Mouse (Mus musculus) kidney, adult 8-10 months (tissue): ENCODE measurements around the gene Ermard.

Source experiments
- DNase-seq, 2 experiments: peaks; one replicate each; pipeline ENCODE4 v3.0.0; 2022

Gene Ermard

DNA sequence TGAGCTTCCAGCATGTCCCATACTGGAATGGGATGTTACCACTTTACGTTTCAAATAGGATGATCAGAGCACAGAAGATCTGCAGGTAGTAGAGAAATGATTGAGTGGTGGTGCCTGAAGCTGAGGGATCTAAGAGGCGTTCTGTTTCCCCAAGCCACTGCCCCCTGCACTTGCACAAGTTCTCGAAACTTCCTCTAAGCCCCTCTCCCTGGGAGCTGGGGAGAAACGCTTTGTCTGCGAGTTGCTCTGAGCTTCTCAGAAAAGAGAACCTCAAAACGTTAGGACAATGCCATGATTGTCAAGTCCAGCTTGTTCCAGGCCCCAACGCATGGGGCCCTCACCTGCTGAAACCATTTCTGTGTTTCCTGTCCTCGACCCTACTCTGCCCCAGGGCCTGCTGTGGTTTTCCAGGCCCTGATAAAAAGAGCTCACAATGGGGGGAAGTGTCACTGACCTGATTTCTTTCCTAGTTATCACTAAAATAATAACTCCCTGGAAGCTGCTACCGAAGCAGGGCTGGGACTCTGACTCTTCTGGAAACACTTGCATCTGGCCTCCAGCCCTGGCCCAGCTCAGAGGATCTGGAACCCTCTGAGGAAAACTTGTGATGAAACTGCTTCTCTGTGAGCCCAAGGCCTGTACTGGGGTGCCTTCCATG, 88.8 kb downstream of the Ermard start:
- DNase-seq = no peak

GRCm38 (mm10) chr17:15130288-15130656, 89.3 kb downstream of the Ermard start:
- no peak for DNase-seq

DNA sequence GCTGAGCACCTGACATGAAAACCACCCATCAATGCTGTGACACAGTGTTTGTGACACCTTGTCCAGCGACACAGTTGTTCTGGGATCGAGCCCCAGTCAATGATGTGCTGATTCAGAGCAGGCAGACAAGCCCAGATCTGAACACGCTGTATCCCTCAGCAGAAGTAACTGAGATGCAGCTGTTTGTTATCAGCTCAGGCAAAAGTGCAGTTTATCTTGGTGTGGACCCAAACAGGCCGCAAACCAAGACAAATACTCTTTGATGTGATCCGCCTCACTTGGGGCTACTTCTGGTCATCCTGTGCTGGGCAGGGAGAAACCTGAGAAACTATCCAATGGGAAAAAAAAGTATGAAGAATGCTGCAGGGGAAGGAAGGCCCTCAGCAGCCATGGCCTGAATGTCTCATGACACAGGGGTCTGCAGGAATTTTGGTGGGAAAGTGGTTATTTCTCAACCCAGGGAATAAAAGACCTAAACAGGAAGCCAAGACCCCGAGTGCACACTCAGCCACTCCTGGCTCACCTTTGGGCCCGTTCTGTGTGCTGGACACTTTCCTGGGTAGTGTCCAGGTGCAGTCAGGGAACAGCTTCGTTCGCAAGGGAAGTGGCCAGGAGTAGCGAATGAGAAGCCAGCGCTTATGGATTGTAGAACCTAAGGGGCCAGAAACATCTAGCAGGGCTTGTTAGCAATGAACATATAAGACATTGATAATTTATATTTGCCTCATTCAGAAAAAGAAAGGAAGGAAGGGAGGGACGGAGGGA, 94.1 kb downstream of the Ermard start:
- no peak for DNase-seq

GRCm38 (mm10) chr17:15137443-15137842, 96.4 kb downstream of the Ermard start:
- DNase-seq = peak; percentile 20 to 29
